In genomic region chr1:79775927-79776458, GRCm38 (mm10) we compare ENCODE assay signal across 8 mouse cellular contexts. TPM values are rescaled to one million over a fixed set of nuclear protein-coding genes. Genes with fewer than 3 reads are reported as not detected.
A peak's percentile ranks its signal among the peaks of the same experiment; 100 is the strongest.
DNase-seq lines count a peak whose midpoint lies in the region; ATAC-seq and TF ChIP-seq lines count a peak whose summit lies in the region.

TSS of gene Mrpl44 (plus strand) at chr1:79776018.
TSS of gene Wdfy1 (minus strand) at chr1:79776143.

- H3K4me2 ChIP-seq in forebrain, embryonic 13.5 days: peak within 1 kb of the TSS; percentile 57
- peak within 1 kb of the TSS; percentile 80 for H3K4me2 ChIP-seq in liver, postnatal 0 days (ENCODE audit: low read depth, low read length)
- peak within 1 kb of the TSS; percentile 59 for H3K4me2 ChIP-seq in neural tube, embryonic 14.5 days (ENCODE audit: low read depth, low read length)

- H3K9me3 ChIP-seq in ES-Bruce4 (replicated peaks; ENCODE audit: control insufficient read depth, insufficient read depth, low read length, poor library complexity, severe bottlenecking): no peaks in the 10 kb centered on the region
- H3K9me3 ChIP-seq in forebrain, embryonic 13.5 days (replicated peaks): no peaks in the 10 kb centered on the region
- no peaks in the 10 kb centered on the region for H3K9me3 ChIP-seq in liver, postnatal 0 days (ENCODE audit: low read length)
- H3K9me3 ChIP-seq in neural tube, embryonic 14.5 days (ENCODE audit: control insufficient read depth, low read length): no peaks in the 10 kb centered on the region

- under 1% methylated on average over 38 of the region's 38 CpGs for WGBS in forebrain, embryonic 13.5 days
- under 1% methylated on average over 38 of the region's 38 CpGs for WGBS in large intestine, adult 2 months
- WGBS in liver, postnatal 0 days (ENCODE audit: insufficient replicate concordance): under 1% methylated on average over 38 of the region's 38 CpGs
- WGBS in neural tube, embryonic 14.5 days: under 1% methylated on average over 38 of the region's 38 CpGs

- H3K4me1 ChIP-seq in ES-Bruce4 (ENCODE audit: control insufficient read depth, insufficient read depth, low read length): no peaks in the 10 kb centered on the region
- peaks cover 4% of the 10 kb centered on the region for H3K4me1 ChIP-seq in forebrain, embryonic 13.5 days
- H3K4me1 ChIP-seq in liver, postnatal 0 days (ENCODE audit: insufficient read depth): no peaks in the 10 kb centered on the region
- H3K4me1 ChIP-seq in neural tube, embryonic 14.5 days (ENCODE audit: control insufficient read depth, insufficient read depth, low read length): 0 out of 2 replicates have a peak, but pooled peaks cover 4% of the 10 kb centered on the region

- H3K36me3 ChIP-seq in ES-Bruce4 (ENCODE audit: control insufficient read depth, insufficient read depth, low read length, poor library complexity, severe bottlenecking): peaks cover 29% of the 10 kb centered on the region
- H3K36me3 ChIP-seq in forebrain, embryonic 13.5 days (ENCODE audit: poor library complexity, severe bottlenecking): peaks cover 31% of the 10 kb centered on the region
- H3K36me3 ChIP-seq in liver, postnatal 0 days (replicated peaks; ENCODE audit: insufficient read depth, low read length): peaks cover 26% of the 10 kb centered on the region
- H3K36me3 ChIP-seq in neural tube, embryonic 14.5 days (ENCODE audit: control insufficient read depth, insufficient read depth, low read length): peaks cover 25% of the 10 kb centered on the region

- no peaks in the 10 kb centered on the region for H3K27me3 ChIP-seq in ES-Bruce4 (ENCODE audit: control insufficient read depth, insufficient read depth, low read length, poor library complexity, severe bottlenecking)
- no peaks in the 10 kb centered on the region for H3K27me3 ChIP-seq in forebrain, embryonic 13.5 days
- H3K27me3 ChIP-seq in liver, postnatal 0 days (ENCODE audit: insufficient read depth, low read length): no peaks in the 10 kb centered on the region
- no peaks in the 10 kb centered on the region for H3K27me3 ChIP-seq in neural tube, embryonic 14.5 days (ENCODE audit: control insufficient read depth, insufficient read depth, low read length)

- ATAC-seq in cerebellum, adult (ENCODE audit: insufficient number of reproducible peaks, low FRiP score, low TSS enrichment): peak; percentile 97
- peak; percentile 100 for ATAC-seq in forebrain, embryonic 13.5 days
- ATAC-seq in liver, postnatal 0 days: peak; percentile 100
- peak; percentile 100 for ATAC-seq in neural tube, embryonic 14.5 days (ENCODE audit: low read depth)

- no peak within 1 kb of the TSS for H3K27ac ChIP-seq in ES-Bruce4 (ENCODE audit: insufficient read depth, low read length)
- peak within 1 kb of the TSS; percentile 92 for H3K27ac ChIP-seq in forebrain, embryonic 13.5 days
- peak within 1 kb of the TSS; percentile 86 for H3K27ac ChIP-seq in liver, postnatal 0 days (ENCODE audit: low read depth)
- H3K27ac ChIP-seq in neural tube, embryonic 14.5 days (ENCODE audit: low read depth, low read length): peak within 1 kb of the TSS; percentile 88

- peak; percentile 25 for TF ChIP-seq POLR2A in ES-Bruce4 (IDR thresholded peaks at IDR 0.05; ENCODE audit: insufficient read depth, low read length)

- H3K9ac ChIP-seq in ES-Bruce4 (ENCODE audit: low read depth, poor library complexity, severe bottlenecking): peak within 1 kb of the TSS; percentile 82
- peak within 1 kb of the TSS; percentile 91 for H3K9ac ChIP-seq in forebrain, embryonic 13.5 days
- peak within 1 kb of the TSS; percentile 94 for H3K9ac ChIP-seq in liver, postnatal 0 days (replicated peaks)
- H3K9ac ChIP-seq in neural tube, embryonic 14.5 days (replicated peaks; ENCODE audit: low read depth, low read length): peak within 1 kb of the TSS; percentile 84

- peak within 1 kb of the TSS; percentile 99 for H3K4me3 ChIP-seq in ES-Bruce4 (ENCODE audit: low read depth, low read length)
- peak within 1 kb of the TSS; percentile 85 for H3K4me3 ChIP-seq in forebrain, embryonic 13.5 days
- peak within 1 kb of the TSS; percentile 84 for H3K4me3 ChIP-seq in liver, postnatal 0 days (ENCODE audit: low read depth, low read length)
- peak within 1 kb of the TSS; percentile 82 for H3K4me3 ChIP-seq in neural tube, embryonic 14.5 days (ENCODE audit: low read depth, low read length)

- TF ChIP-seq CTCF in ES-Bruce4 (IDR thresholded peaks at IDR 0.05; ENCODE audit: low read depth, low read length): no peak
- TF ChIP-seq CTCF in liver, postnatal 0 days (IDR thresholded peaks at IDR 0.05; ENCODE audit: low read depth): peak; percentile 3; the same call in 1 of the 2 replicates

- TF ChIP-seq EP300 in ES-Bruce4 (IDR thresholded peaks at IDR 0.05; ENCODE audit: insufficient read depth, low read depth, low read length): peak; percentile 72; the same call in 1 of the 2 replicates
- peak; percentile 51 for TF ChIP-seq EP300 in liver, postnatal 0 days (IDR thresholded peaks at IDR 0.05; ENCODE audit: low read depth)

- DNase-seq in heart, postnatal 10 days: peak; percentile 99 to 100
- peak; percentile 92 for DNase-seq in large intestine, adult 2 months (ENCODE audit: low read depth, low spot score)
- peak; percentile 97 for DNase-seq in liver, postnatal 0 days
- DNase-seq in testis, postnatal 10 days (ENCODE audit: low spot score): peak; percentile 95

- intact Hi-C loops in heart, postnatal 10 days (cut with DNase I): no loop called here

RNA-seq across cellular contexts. Expression of gene Mrpl44, which starts in this region (rescaled TPM):
- 36.2 and 41.4 TPM in 2 replicates for polyA plus RNA-seq in ES-Bruce4 (2011; ENCODE audit: insufficient read depth, insufficient read length, low read depth, missing spikeins)
- 49.9 and 53.6 TPM in 2 replicates for polyA plus RNA-seq in forebrain, embryonic 13.5 days (2015; fragmentation: Nextera tagmentation; extraction: Ambion mirVana)
- total RNA-seq in heart, postnatal 10 days (2021): 10 to 100 TPM; 48.8 to 50.2 TPM
- polyA plus RNA-seq in large intestine, adult 2 months (2012; rRNA removed): 10.1 and 12.1 TPM in 2 replicates
- 22.2 and 22.7 TPM in 2 replicates for polyA plus RNA-seq in liver, postnatal 0 days (2015; fragmentation: Nextera tagmentation; extraction: Ambion mirVana)
- 36.5 and 42.1 TPM in 2 replicates for polyA plus RNA-seq in neural tube, embryonic 14.5 days (2014; fragmentation: Nextera tagmentation; extraction: Ambion mirVana)

RNA-seq across cellular contexts. Expression of gene Wdfy1, which starts in this region (rescaled TPM):
- polyA plus RNA-seq in ES-Bruce4 (2011; ENCODE audit: insufficient read depth, insufficient read length, low read depth, missing spikeins): 23.0 and 25.9 TPM in 2 replicates
- 59.0 and 67.2 TPM in 2 replicates for polyA plus RNA-seq in forebrain, embryonic 13.5 days (2015; fragmentation: Nextera tagmentation; extraction: Ambion mirVana)
- total RNA-seq in heart, postnatal 10 days (2021): 10 to 100 TPM; 21.9 to 29.2 TPM
- polyA plus RNA-seq in large intestine, adult 2 months (2012; rRNA removed): 27.0 and 53.8 TPM in 2 replicates
- polyA plus RNA-seq in liver, postnatal 0 days (2015; fragmentation: Nextera tagmentation; extraction: Ambion mirVana): 15.7 and 17.2 TPM in 2 replicates
- 109 and 112 TPM in 2 replicates for polyA plus RNA-seq in neural tube, embryonic 14.5 days (2014; fragmentation: Nextera tagmentation; extraction: Ambion mirVana)
